Mouse (Mus musculus) ovary, adult 18-20 months (tissue): Measurements from ENCODE around the gene Slit1.

Source experiments
- DNase-seq: peaks from one replicate; pipeline ENCODE4 v3.0.0; 2022; ENCODE audit warnings: low spot score, mixed read lengths

Slit1 gene

GRCm38 (mm10) chr19:41686194-41686593, 57.3 kb downstream of the Slit1 start:
- no peak for DNase-seq

GRCm38 (mm10) chr19:41685453-41686086, 57.9 kb downstream of the Slit1 start:
- DNase-seq, result no peak

- no peak for DNase-seq
Observed at GRCm38 (mm10) chr19:41684874-41685273, 58.6 kb downstream of the Slit1 start.

- no peak for DNase-seq
Observed at GRCm38 (mm10) chr19:41683951-41684350, 59.5 kb downstream of the Slit1 start.

- DNase-seq, result no peak
Observed at GRCm38 (mm10) chr19:41680267-41680666, 63.2 kb downstream of the Slit1 start.

- DNase-seq, result no peak
Observed at GRCm38 (mm10) chr19:41679028-41679427, 64.4 kb downstream of the Slit1 start.

- DNase-seq, result no peak
Observed at GRCm38 (mm10) chr19:41677575-41677974, 65.9 kb downstream of the Slit1 start.

- DNase-seq, result no peak
Observed at GRCm38 (mm10) chr19:41675583-41675982, 67.9 kb downstream of the Slit1 start.

- DNase-seq, result no peak
Observed at GRCm38 (mm10) chr19:41674366-41674765, 69.1 kb downstream of the Slit1 start.

- no peak for DNase-seq
Observed at GRCm38 (mm10) chr19:41672836-41673235, 70.6 kb downstream of the Slit1 start.

GRCm38 (mm10) chr19:41670931-41671330, 72.5 kb downstream of the Slit1 start:
- no peak for DNase-seq

- no peak for DNase-seq
Observed at GRCm38 (mm10) chr19:41670473-41670872, 73.0 kb downstream of the Slit1 start.

GRCm38 (mm10) chr19:41669747-41670342, 73.6 kb downstream of the Slit1 start:
- DNase-seq, result no peak

GRCm38 (mm10) chr19:41667591-41667990, 75.9 kb downstream of the Slit1 start:
- DNase-seq, result no peak

GRCm38 (mm10) chr19:41665941-41666340, 77.5 kb downstream of the Slit1 start:
- DNase-seq, result no peak

- DNase-seq, result peak; percentile 79
Observed at GRCm38 (mm10) chr19:41663506-41664242, 79.8 kb downstream of the Slit1 start.

GRCm38 (mm10) chr19:41661466-41661865, 82.0 kb downstream of the Slit1 start:
- DNase-seq, result no peak

GRCm38 (mm10) chr19:41660999-41661374, 82.5 kb downstream of the Slit1 start:
- peak; percentile 37 for DNase-seq

GRCm38 (mm10) chr19:41660294-41660998, 83.0 kb downstream of the Slit1 start:
- DNase-seq, result no peak

- DNase-seq, result no peak
Observed at GRCm38 (mm10) chr19:41657446-41657845, 86.0 kb downstream of the Slit1 start.

GRCm38 (mm10) chr19:41656671-41657070, 86.8 kb downstream of the Slit1 start:
- no peak for DNase-seq

GRCm38 (mm10) chr19:41655970-41656369, 87.5 kb downstream of the Slit1 start:
- DNase-seq, result no peak
